ENCODE assay signal across 7 mouse cellular contexts in genomic region chr11:117967249-117968015, GRCm38 (mm10). TPM values are rescaled to one million over a fixed set of nuclear protein-coding genes. Genes with fewer than 3 reads are reported as not detected.
DNase-seq lines count a peak whose midpoint lies in the region; ATAC-seq lines count a peak whose summit lies in the region.

No protein-coding gene starts in this region.

- H3K27ac ChIP-seq in lung, embryonic 15.5 days: no peak overlapping the region
- H3K27ac ChIP-seq in heart, embryonic 16.5 days (ENCODE audit: low read length): no peak overlapping the region
- peak overlapping the region; percentile 91 for H3K27ac ChIP-seq in midbrain, embryonic 10.5 days (replicated peaks)

- no peak for ATAC-seq in lung, embryonic 15.5 days (ENCODE audit: borderline replicate concordance, extremely low read depth, low FRiP score, low TSS enrichment)
- ATAC-seq in heart, embryonic 16.5 days (replicated peaks; ENCODE audit: extremely low read depth, insufficient read depth, low FRiP score): no peak

- peaks cover 64% of the 10 kb centered on the region for H3K4me1 ChIP-seq in lung, embryonic 15.5 days
- H3K4me1 ChIP-seq in heart, embryonic 16.5 days (ENCODE audit: control insufficient read depth, insufficient read depth, low read length): peaks cover 41% of the 10 kb centered on the region
- peaks cover 96% of the 10 kb centered on the region for H3K4me1 ChIP-seq in midbrain, embryonic 10.5 days

- no peaks in the 10 kb centered on the region for H3K9me3 ChIP-seq in lung, embryonic 15.5 days
- H3K9me3 ChIP-seq in heart, embryonic 16.5 days (replicated peaks; ENCODE audit: control insufficient read depth, low read length): no peaks in the 10 kb centered on the region
- H3K9me3 ChIP-seq in midbrain, embryonic 10.5 days (replicated peaks): no peaks in the 10 kb centered on the region

- H3K36me3 ChIP-seq in lung, embryonic 15.5 days: 0 out of 2 replicates have a peak, but pooled peaks cover 6% of the 10 kb centered on the region
- no peaks in the 10 kb centered on the region for H3K36me3 ChIP-seq in heart, embryonic 16.5 days (ENCODE audit: control insufficient read depth, insufficient read depth)
- H3K36me3 ChIP-seq in midbrain, embryonic 10.5 days: peaks cover 20% of the 10 kb centered on the region

- H3K4me3 ChIP-seq in lung, embryonic 15.5 days: peak overlapping the region; percentile 63
- H3K4me3 ChIP-seq in heart, embryonic 16.5 days (ENCODE audit: low read length): peak overlapping the region; percentile 59
- H3K4me3 ChIP-seq in midbrain, embryonic 10.5 days: peak overlapping the region; percentile 88

- H3K9ac ChIP-seq in lung, embryonic 15.5 days: peak overlapping the region; percentile 80
- peak overlapping the region; percentile 70 for H3K9ac ChIP-seq in heart, embryonic 16.5 days (ENCODE audit: low read length)

- H3K4me2 ChIP-seq in lung, embryonic 15.5 days: peak overlapping the region; percentile 95
- peak overlapping the region; percentile 70 for H3K4me2 ChIP-seq in heart, embryonic 16.5 days (ENCODE audit: low read depth, low read length)

- WGBS in lung, embryonic 15.5 days: 19% methylated on average over 34 of the region's 34 CpGs
- WGBS in heart, embryonic 16.5 days: 24% methylated on average over 34 of the region's 34 CpGs
- WGBS in midbrain, embryonic 10.5 days: 3% methylated on average over 34 of the region's 34 CpGs

- DNase-seq in lung, postnatal 14 days: no peak
- peak; percentile 52 for DNase-seq in cerebellum, adult 8-10 months
- peak; percentile 36 for DNase-seq in midbrain, embryonic 10.5 days (ENCODE audit: low spot score)
- DNase-seq in layer of hippocampus, adult 8-10 months (ENCODE audit: low spot score in 2 of 2): no peak
- DNase-seq in spleen, postnatal 10 days (ENCODE audit: low spot score in 2 of 2): no peak

- H3K27me3 ChIP-seq in lung, embryonic 15.5 days: no peaks in the 10 kb centered on the region
- H3K27me3 ChIP-seq in heart, embryonic 16.5 days (ENCODE audit: control insufficient read depth, insufficient read depth, low read length): peaks cover 12% of the 10 kb centered on the region; the same call in 1 of the 2 replicates
- peaks cover 69% of the 10 kb centered on the region for H3K27me3 ChIP-seq in midbrain, embryonic 10.5 days (ENCODE audit: low read depth, poor library complexity, severe bottlenecking)

RNA-seq across cellular contexts. Expression of gene Socs3, which starts 2.4 kb away (rescaled TPM):
- polyA plus RNA-seq in lung, embryonic 15.5 days (2015; fragmentation: Nextera tagmentation; extraction: Ambion mirVana): 12.7 and 13.5 TPM in 2 replicates
- 7.2 and 8.2 TPM in 2 replicates for polyA plus RNA-seq in heart, embryonic 16.5 days (2015; fragmentation: Nextera tagmentation; extraction: Ambion mirVana)
- 14.1 and 14.3 TPM in 2 replicates for polyA plus RNA-seq in midbrain, embryonic 10.5 days (2016; fragmentation: Nextera tagmentation; extraction: Ambion mirVana)
- 1 to 10 TPM in 3 of 4 experiments, under 1 TPM in 1; 0.81 to 7.9 (median 3.3) TPM for total RNA-seq in layer of hippocampus, adult 8-10 months (2022)

RNA-seq across cellular contexts. Expression of gene Pgs1, which starts 18.7 kb away (rescaled TPM):
- polyA plus RNA-seq in lung, embryonic 15.5 days (2015; fragmentation: Nextera tagmentation; extraction: Ambion mirVana): 37.7 and 42.2 TPM in 2 replicates
- 26.9 and 28.9 TPM in 2 replicates for polyA plus RNA-seq in heart, embryonic 16.5 days (2015; fragmentation: Nextera tagmentation; extraction: Ambion mirVana)
- polyA plus RNA-seq in midbrain, embryonic 10.5 days (2016; fragmentation: Nextera tagmentation; extraction: Ambion mirVana): 45.0 and 46.3 TPM in 2 replicates
- total RNA-seq in layer of hippocampus, adult 8-10 months (2022): 10 to 100 TPM; 71.3 to 80.4 (median 78.8) TPM

Comparison
In these comparisons a context has a peak if more than half of its experiments do, and no peak if none do; other contexts are left out.
1. DNase-seq: peak in cerebellum, adult 8-10 months (single experiment) and midbrain, embryonic 10.5 days (single experiment); none in lung, postnatal 14 days (single experiment), layer of hippocampus, adult 8-10 months (0 of 2) and spleen, postnatal 10 days (0 of 2).
2. Peak in every context shown above with its lines, with median percentiles within 50 percentile points of each other: H3K4me3 ChIP-seq.